Mouse (Mus musculus): ENCODE measurements around the gene Thegl.
"Not testable (repeated sequence)": the region's sequence is repeated elsewhere in the genome, so short reads cannot be mapped to it uniquely, and the experiment has no call there.

- not testable (repeated sequence) for TF ChIP-seq POLR2A (IDR thresholded peaks at IDR 0.05; ENCODE audit: insufficient read depth, low read length); CTCF (IDR thresholded peaks at IDR 0.05; ENCODE audit: low read depth, low read length)
These were observed 44.7 kb upstream of the Thegl start for GRCm38 (mm10) chr5:76971115-76971514.

Measured in ES-Bruce4 (cell line).